Mouse (Mus musculus): Measurements from ENCODE around the gene Ccdc85c.

- TF ChIP-seq CTCF (IDR thresholded peaks at IDR 0.05; ENCODE audit: extremely low read depth, insufficient read length, insufficient replicate concordance, low read depth, low read length): no peak
- TF ChIP-seq POLR2A (IDR thresholded peaks at IDR 0.05; ENCODE audit: low read depth, low read length): no peak
Observed at GRCm38 (mm10) chr12:108193878-108194277, 81.3 kb downstream of the Ccdc85c start.
